Mouse (Mus musculus) bone marrow macrophage, adult 2 months (primary cell): Measurements from ENCODE around the gene Fzd7.

ENCODE experiments used
- CTCF ChIP-seq: IDR thresholded peaks from 2 replicates; pipeline ENCODE4 v1.5.1; 2012; ENCODE audit warnings: low read depth, mild to moderate bottlenecking, low read length, moderate library complexity
- POLR2A ChIP-seq: IDR thresholded peaks from 2 replicates; pipeline ENCODE4 v1.6.1; 2012; ENCODE audit warnings: mild to moderate bottlenecking, low read depth, low read length, borderline replicate concordance

DNA sequence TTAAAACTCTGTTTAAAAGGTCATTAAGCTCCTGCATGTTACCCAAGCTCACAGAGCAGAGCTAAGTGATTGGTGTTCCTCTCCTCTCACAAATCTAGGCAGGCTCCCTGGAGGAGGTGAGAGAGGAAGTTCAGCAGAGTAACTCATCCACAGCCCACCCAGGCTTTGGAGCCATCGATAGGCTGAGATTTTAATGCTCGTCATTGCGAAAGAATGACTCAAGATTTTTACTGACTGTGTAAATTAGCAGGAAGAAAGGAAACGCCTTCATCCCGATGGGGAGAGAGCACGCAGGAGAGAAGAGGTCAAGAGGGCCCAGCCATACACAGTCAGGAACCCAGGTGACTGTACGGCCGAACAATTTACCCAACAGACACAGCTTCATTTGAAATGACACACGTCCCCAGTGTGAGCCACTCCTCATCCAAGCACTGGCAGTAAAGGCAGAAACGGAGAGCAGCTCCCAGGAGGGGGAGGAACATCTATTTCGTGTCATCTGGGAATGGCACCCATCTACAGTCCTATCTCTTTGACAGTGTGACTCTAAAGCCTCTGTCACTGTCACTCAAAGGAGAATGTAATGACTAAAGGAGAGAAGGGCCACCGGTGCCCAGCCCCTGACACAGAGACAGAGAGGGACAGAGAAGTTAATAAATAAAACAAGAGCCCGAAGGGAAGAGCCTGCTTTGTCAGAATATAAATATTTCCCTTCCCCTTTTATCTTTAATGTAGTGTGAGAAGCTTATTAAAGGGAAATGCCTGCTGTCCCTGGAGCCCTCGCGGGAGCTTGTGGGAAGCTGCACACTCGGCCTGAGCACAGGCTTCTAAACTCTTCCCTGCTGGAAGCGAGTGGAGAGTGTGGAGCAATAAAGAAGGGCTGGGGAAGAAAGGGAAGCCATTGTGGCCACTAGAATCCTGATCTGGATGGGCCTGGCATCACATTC lies 17.3 kb upstream of the Fzd7 start:
- no peak for TF ChIP-seq CTCF
- no peak for TF ChIP-seq POLR2A
